28 mouse cellular contexts compared by ENCODE assay signal in genomic region chrX:163386380-163386779, GRCm38 (mm10).
"Had no signal": no experiment of that assay in that cellular context is flagged by ENCODE, and none has a peak within 500 bp of the region (broad histone marks: within the 10 kb centered on the region; RNA-seq: fewer than 3 reads in every experiment).

No protein-coding gene starts in this region.

- H3K9me3 ChIP-seq: embryonic facial prominence, embryonic 10.5 days; embryonic facial prominence, embryonic 12.5 days; embryonic facial prominence, embryonic 13.5 days; embryonic facial prominence, embryonic 15.5 days; forebrain, embryonic 10.5 days; forebrain, embryonic 12.5 days; forebrain, embryonic 13.5 days; forebrain, embryonic 15.5 days had no signal

- H3K4me3 ChIP-seq: embryonic facial prominence, embryonic 10.5 days; embryonic facial prominence, embryonic 12.5 days; embryonic facial prominence, embryonic 13.5 days; embryonic facial prominence, embryonic 15.5 days; erythroblast, embryonic 14.5 days; forebrain, embryonic 10.5 days; forebrain, embryonic 12.5 days; forebrain, embryonic 13.5 days; forebrain, embryonic 15.5 days; gastrocnemius, adult 2 months; heart, adult 2 months had no signal

- H3K27me3 ChIP-seq: embryonic facial prominence, embryonic 12.5 days; forebrain, embryonic 12.5 days; forebrain, embryonic 13.5 days; forebrain, embryonic 15.5 days had no signal

- H3K9ac ChIP-seq: embryonic facial prominence, embryonic 12.5 days; embryonic facial prominence, embryonic 13.5 days; embryonic facial prominence, embryonic 15.5 days; forebrain, embryonic 12.5 days; forebrain, embryonic 13.5 days; forebrain, embryonic 15.5 days; forebrain, postnatal 0 days had no signal

- ATAC-seq: forebrain, embryonic 13.5 days; forebrain, embryonic 14.5 days; forebrain, embryonic 15.5 days; forebrain, embryonic 16.5 days; forebrain, postnatal 0 days had no signal

- H3K36me3 ChIP-seq: embryonic facial prominence, embryonic 10.5 days; embryonic facial prominence, embryonic 12.5 days; embryonic facial prominence, embryonic 13.5 days; embryonic facial prominence, embryonic 15.5 days; forebrain, embryonic 10.5 days; forebrain, embryonic 12.5 days; forebrain, embryonic 15.5 days had no signal

- H3K4me2 ChIP-seq: embryonic facial prominence, embryonic 12.5 days; embryonic facial prominence, embryonic 13.5 days; embryonic facial prominence, embryonic 15.5 days; forebrain, embryonic 12.5 days; forebrain, embryonic 13.5 days; forebrain, embryonic 15.5 days had no signal

- DNase-seq: cerebellum, adult 8-10 months; cerebellum, adult 9-10 months; cerebellum, adult 9-11 months; cerebellum, postnatal 10 days; cerebellum, postnatal 14 days; cerebellum, postnatal 25 days; cerebellum, postnatal 36 days; embryo, embryonic 11 days; forebrain, postnatal 0 days; gastrocnemius, adult 2 months; gastrocnemius, postnatal 10 days; gastrocnemius, postnatal 14 days; gastrocnemius, postnatal 25 days; gastrocnemius, postnatal 36 days; heart, adult 11 months; heart, adult 18-20 months; heart, adult 2 months had no signal

- H3K27ac ChIP-seq: embryonic facial prominence, embryonic 10.5 days; embryonic facial prominence, embryonic 12.5 days; embryonic facial prominence, embryonic 13.5 days; embryonic facial prominence, embryonic 15.5 days; forebrain, embryonic 10.5 days; forebrain, embryonic 12.5 days; forebrain, embryonic 13.5 days; forebrain, embryonic 15.5 days; gastrocnemius, adult 2 months; heart, adult 2 months had no signal

- H3K4me1 ChIP-seq: embryonic facial prominence, embryonic 10.5 days; embryonic facial prominence, embryonic 12.5 days; embryonic facial prominence, embryonic 13.5 days; embryonic facial prominence, embryonic 15.5 days; forebrain, embryonic 10.5 days; forebrain, embryonic 12.5 days; forebrain, embryonic 13.5 days; forebrain, embryonic 15.5 days had no signal
